Mouse (Mus musculus) intestine, postnatal 0 days (tissue): ENCODE measurements at regions not wholly inside any gene's neighbourhood (a gene's known extent, or its start where the extent isn't known, plus 50 kb on each side); places are given as distances from the start of the nearest gene placed in this dataset.

Experiments used
- ATAC-seq: fragments of 200-750 bp; cut with Nextera tagmentation; 2 replicates; pipeline ENCODE4 v1.8.0; 2017; ENCODE audit warnings: mild to moderate bottlenecking, moderate TSS enrichment, moderate library complexity
- H3K27ac ChIP-seq: fragments of 300-500 bp; sonication (generic); 2 replicates; pipeline ENCODE4 v1.5.1; 2014; ENCODE audit warnings: mild to moderate bottlenecking, low read depth, low read length, moderate library complexity
- H3K27me3 ChIP-seq: fragments of 300-500 bp; sonication (generic); replicated peaks from 2 replicates; pipeline ENCODE4 v1.6.1; 2014; ENCODE audit warnings: low read length, mixed read lengths; ENCODE audit not compliant: control insufficient read depth, insufficient read depth
- H3K36me3 ChIP-seq: fragments of 300-500 bp; sonication (generic); 2 replicates; pipeline ENCODE4 v1.6.1; 2014; ENCODE audit warnings: mild to moderate bottlenecking, moderate library complexity; ENCODE audit not compliant: control insufficient read depth, insufficient read depth
- H3K4me1 ChIP-seq: fragments of 300-500 bp; sonication (generic); replicated peaks from 2 replicates; pipeline ENCODE4 v1.6.1; 2014; ENCODE audit warnings: antibody characterized with exemption, low read length, mixed read lengths; ENCODE audit not compliant: control insufficient read depth, insufficient read depth
- H3K4me2 ChIP-seq: fragments of 300-500 bp; sonication (generic); replicated peaks from 2 replicates; pipeline ENCODE4 v1.6.1; 2014; ENCODE audit warnings: low read depth, mild to moderate bottlenecking, moderate library complexity
- H3K4me3 ChIP-seq: fragments of 300-500 bp; sonication (generic); 2 replicates; pipeline ENCODE4 v1.5.1; 2014; ENCODE audit warnings: low read depth, low read length
- H3K9ac ChIP-seq: fragments of 300-500 bp; sonication (generic); 2 replicates; pipeline ENCODE4 v1.6.1; 2014; ENCODE audit warnings: mild to moderate bottlenecking, low read depth, low read length
- H3K9me3 ChIP-seq: fragments of 300-500 bp; sonication (generic); 2 replicates; pipeline ENCODE4 v1.6.1; 2016; ENCODE audit warnings: mixed run types; ENCODE audit not compliant: control insufficient read depth
- CTCF ChIP-seq: sonication (generic); IDR thresholded peaks from 2 replicates; pipeline ENCODE4 v1.5.1; 2016; ENCODE audit warnings: low read depth, mild to moderate bottlenecking, control low read depth, antibody characterized with exemption, moderate library complexity
- WGBS: fragments of 180-500 bp; shearing (Covaris S2); extraction: QIAGEN DNeasy Blood & Tissue Kit; methylation state at CpG from one replicate; pipeline ENCODE4 v1.1.7; 2014; 5-methylcytosine and 5-hydroxymethylcytosine counted together

- ATAC-seq = no peak
Measured at GRCm38 (mm10) chr11:20882756-20883155, 51.9 kb upstream of the Lgalsl start.

GRCm38 (mm10) chr11:20883907-20884306 is 53.1 kb upstream of the Lgalsl start:
- Histone ChIP-seq H3K4me1 (no peaks in the 10 kb centered on the region), H3K27me3 (no peaks in the 10 kb centered on the region), H3K9ac (no peak overlapping the region), H3K36me3 (no peaks in the 10 kb centered on the region), H3K9me3 (no peaks in the 10 kb centered on the region), H3K4me3 (no peak overlapping the region), H3K27ac (no peak overlapping the region), H3K4me2 (no peak overlapping the region)
- ATAC-seq = no peak
- 42% methylated on average over 2 of the region's 2 CpGs for WGBS
- no peak for TF ChIP-seq CTCF

More at GRCm38 (mm10) chr11:20882756-20883155, 51.9 kb upstream of the Lgalsl start:
- Histone ChIP-seq H3K9me3 (no peaks in the 10 kb centered on the region), H3K36me3 (no peaks in the 10 kb centered on the region), H3K27ac (no peak overlapping the region), H3K4me3 (no peak overlapping the region), H3K9ac (no peak overlapping the region), H3K4me1 (no peaks in the 10 kb centered on the region), H3K27me3 (no peaks in the 10 kb centered on the region), H3K4me2 (no peak overlapping the region)
- no peak for TF ChIP-seq CTCF
- WGBS = 33% methylated on average over 1 of the region's 1 CpGs

GRCm38 (mm10) chr11:20887044-20887443 is 56.2 kb upstream of the Lgalsl start:
- H3K27ac ChIP-seq = no peak overlapping the region
- no peak for TF ChIP-seq CTCF
- no peak overlapping the region for H3K4me3 ChIP-seq
- H3K9ac ChIP-seq = no peak overlapping the region
- H3K4me2 ChIP-seq = no peak overlapping the region
- peak; percentile 76 for ATAC-seq
- 70% methylated on average over 2 of the region's 2 CpGs for WGBS
- H3K27me3 ChIP-seq = no peaks in the 10 kb centered on the region
- H3K9me3 ChIP-seq = no peaks in the 10 kb centered on the region
- no peaks in the 10 kb centered on the region for H3K36me3 ChIP-seq
- no peaks in the 10 kb centered on the region for H3K4me1 ChIP-seq

- Histone ChIP-seq H3K27me3 (no peaks in the 10 kb centered on the region), H3K27ac (no peak overlapping the region), H3K9ac (no peak overlapping the region), H3K4me3 (no peak overlapping the region), H3K9me3 (no peaks in the 10 kb centered on the region), H3K36me3 (no peaks in the 10 kb centered on the region), H3K4me1 (no peaks in the 10 kb centered on the region), H3K4me2 (no peak overlapping the region)
- no peak for ATAC-seq
- TF ChIP-seq CTCF = peak; percentile 63
- 67% methylated on average over 3 of the region's 3 CpGs for WGBS
Measured at GRCm38 (mm10) chr11:20890479-20890878, 59.6 kb upstream of the Lgalsl start.

GRCm38 (mm10) chr11:20891711-20892110 is 60.9 kb upstream of the Lgalsl start:
- Histone ChIP-seq H3K36me3 (no peaks in the 10 kb centered on the region), H3K27me3 (no peaks in the 10 kb centered on the region), H3K4me2 (no peak overlapping the region), H3K9me3 (no peaks in the 10 kb centered on the region), H3K9ac (no peak overlapping the region), H3K4me1 (0 out of 2 replicates have a peak, but pooled peaks cover 6% of the 10 kb centered on the region), H3K4me3 (no peak overlapping the region), H3K27ac (no peak overlapping the region)
- no peak for TF ChIP-seq CTCF
- ATAC-seq = no peak
- 66% methylated on average over 10 of the region's 10 CpGs for WGBS

- ATAC-seq = peak; percentile 66
- Histone ChIP-seq H3K27me3 (no peaks in the 10 kb centered on the region), H3K27ac (no peak overlapping the region)
Measured at GRCm38 (mm10) chr11:20896277-20897123, 65.6 kb upstream of the Lgalsl start.

More at GRCm38 (mm10) chr11:20896277-20897123, 65.6 kb upstream of the Lgalsl start:
- H3K4me2 ChIP-seq = no peak overlapping the region
- 44% methylated on average over 11 of the region's 11 CpGs for WGBS
- H3K36me3 ChIP-seq = no peaks in the 10 kb centered on the region
- H3K9ac ChIP-seq = no peak overlapping the region
- H3K9me3 ChIP-seq = no peaks in the 10 kb centered on the region
- H3K4me3 ChIP-seq = no peak overlapping the region
- H3K4me1 ChIP-seq = peaks cover 18% of the 10 kb centered on the region
- no peak for TF ChIP-seq CTCF
